Mouse (Mus musculus) limb, embryonic 13.5 days (tissue): Measurements from ENCODE around the gene Slc6a15. TPM values are rescaled to one million over a fixed set of nuclear protein-coding genes. Genes with fewer than 3 reads are reported as not detected.
A peak's percentile ranks its signal among the peaks of the same experiment; 100 is the strongest.

ENCODE experiments used
- ATAC-seq: fragments of 200-750 bp; cut with Nextera tagmentation; 2 replicates; pipeline ENCODE4 v1.8.0; 2017; ENCODE audit warnings: low read depth, moderate number of reproducible peaks, moderate TSS enrichment; ENCODE audit not compliant: low FRiP score
- H3K27ac ChIP-seq: fragments of 300-500 bp; sonication (generic); 2 replicates; pipeline ENCODE4 v1.5.1; 2015; ENCODE audit warnings: inconsistent platforms, mild to moderate bottlenecking, moderate library complexity
- H3K27me3 ChIP-seq: fragments of 300-500 bp; sonication (generic); 2 replicates; pipeline ENCODE4 v1.6.1; 2015; ENCODE audit warnings: mild to moderate bottlenecking, inconsistent platforms
- H3K36me3 ChIP-seq: fragments of 300-500 bp; sonication (generic); 2 replicates; pipeline ENCODE4 v1.6.1; 2015; ENCODE audit warnings: inconsistent platforms, mild to moderate bottlenecking, moderate library complexity
- H3K4me1 ChIP-seq: fragments of 300-500 bp; sonication (generic); 2 replicates; pipeline ENCODE4 v1.6.1; 2015; ENCODE audit warnings: inconsistent platforms
- H3K4me2 ChIP-seq: fragments of 300-500 bp; sonication (generic); replicated peaks from 2 replicates; pipeline ENCODE4 v1.6.1; 2015; ENCODE audit warnings: inconsistent platforms, mild to moderate bottlenecking, moderate library complexity
- H3K4me3 ChIP-seq: fragments of 300-500 bp; sonication (generic); 2 replicates; pipeline ENCODE4 v1.5.1; 2015; ENCODE audit warnings: moderate library complexity, mild to moderate bottlenecking, inconsistent platforms
- H3K9ac ChIP-seq: fragments of 300-500 bp; sonication (generic); 2 replicates; pipeline ENCODE4 v1.6.1; 2015; ENCODE audit warnings: mild to moderate bottlenecking, inconsistent platforms
- H3K9me3 ChIP-seq: fragments of 300-500 bp; sonication (generic); 2 replicates; pipeline ENCODE4 v1.6.1; 2016; ENCODE audit warnings: inconsistent platforms
- WGBS: fragments of 180-500 bp; shearing (Covaris S2); methylation state at CpG from one replicate; pipeline ENCODE4 v1.1.7; 2015; 5-methylcytosine and 5-hydroxymethylcytosine counted together
- polyA plus RNA-seq: library from polyadenylated mRNA; unstranded; fragments of >200 nt; fragmentation: Nextera tagmentation; extraction: Ambion mirVana; gene quantifications from 2 replicates; pipeline ENCODE4 v1.2.1, GENCODE M21; 2015

The Slc6a15 gene
- polyA plus RNA-seq: 2.0 and 2.8 TPM in 2 replicates

DNA sequence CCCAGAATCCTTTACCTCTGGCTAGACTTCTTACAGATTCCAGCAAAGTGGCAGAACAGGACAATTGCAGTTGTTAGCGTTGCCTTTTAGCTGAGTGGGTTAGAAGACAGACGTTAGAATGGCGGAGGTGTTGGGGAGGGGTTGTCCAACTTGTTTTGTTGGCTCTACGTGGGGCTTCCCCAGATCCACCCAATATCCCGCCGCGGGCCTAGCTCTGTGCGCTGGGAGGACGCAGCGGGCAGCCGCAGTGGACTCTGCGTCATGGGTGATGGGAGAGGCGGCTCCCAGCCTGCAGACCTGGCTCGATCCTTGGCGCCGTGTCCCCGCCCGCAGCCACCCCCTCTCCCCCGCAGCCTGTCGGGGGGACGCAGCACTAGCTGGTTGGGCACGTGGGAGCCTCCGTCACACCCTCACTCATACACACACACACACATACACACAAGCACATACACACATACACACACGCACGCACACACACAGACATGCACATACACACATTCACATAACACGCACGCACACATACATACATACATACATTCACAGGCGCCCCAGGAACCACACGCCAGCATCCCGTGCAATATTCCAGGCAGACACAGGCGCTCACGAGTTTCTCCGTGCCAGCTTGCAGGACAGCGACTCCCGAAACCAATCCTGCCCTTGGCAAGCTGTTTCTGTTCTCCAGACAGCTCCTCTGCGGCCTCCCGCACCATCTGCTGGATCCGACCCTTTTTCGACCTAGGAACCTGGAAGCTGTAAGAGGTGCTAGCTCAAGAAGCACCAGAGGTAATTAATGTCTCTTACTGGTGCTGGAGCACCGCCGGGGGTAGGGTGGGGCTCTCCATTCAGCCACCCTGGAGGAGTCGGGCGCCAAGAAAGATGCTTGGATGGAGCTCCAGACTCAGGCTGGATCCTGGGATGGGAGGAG is at the start of gene Slc6a15:
Gene Slc6a15 (plus strand): TSS at position 413 of the 925 bp plus-strand sequence.
- H3K4me3 ChIP-seq: peak within 1 kb of the TSS; percentile 55
- ATAC-seq: peak; percentile 78
- H3K9ac ChIP-seq: peak within 1 kb of the TSS; percentile 63
- no peaks in the 10 kb centered on the region for H3K36me3 ChIP-seq
- peaks cover 14% of the 10 kb centered on the region; the same call in 1 of the 2 replicates for H3K4me1 ChIP-seq
- H3K27me3 ChIP-seq: peaks cover 18% of the 10 kb centered on the region
- no peaks in the 10 kb centered on the region for H3K9me3 ChIP-seq
- H3K27ac ChIP-seq: no peak within 1 kb of the TSS
- H3K4me2 ChIP-seq: peak within 1 kb of the TSS; percentile 99
- WGBS: under 1% methylated on average over 43 of the region's 43 CpGs

DNA sequence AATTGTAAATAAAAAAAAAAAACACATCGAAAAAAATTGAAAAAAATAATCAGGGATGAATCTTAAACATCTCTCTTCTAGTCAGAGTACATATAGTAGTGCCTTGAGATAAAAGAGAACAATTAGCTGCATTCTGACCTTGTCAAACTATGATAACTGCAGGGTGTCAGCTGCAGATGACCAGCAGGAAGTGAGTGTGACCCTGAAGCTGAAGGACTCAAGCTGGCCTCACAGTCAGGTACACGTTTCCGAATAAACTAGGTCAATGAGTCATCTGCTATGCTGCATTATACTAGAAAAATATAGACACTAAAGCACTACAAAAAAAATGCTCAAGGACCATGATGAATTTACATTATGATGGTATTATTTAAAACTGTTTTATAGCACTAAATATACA is 45.6 kb upstream of the Slc6a15 start:
- H3K27me3 ChIP-seq: no peaks in the 10 kb centered on the region
- H3K27ac ChIP-seq: no peak overlapping the region
- WGBS: 86% methylated on average over 3 of the region's 3 CpGs
- H3K4me1 ChIP-seq: no peaks in the 10 kb centered on the region
- no peak overlapping the region for H3K4me2 ChIP-seq
- no peak overlapping the region for H3K9ac ChIP-seq
- H3K4me3 ChIP-seq: no peak overlapping the region
- no peak for ATAC-seq
- no peaks in the 10 kb centered on the region for H3K36me3 ChIP-seq
- H3K9me3 ChIP-seq: no peaks in the 10 kb centered on the region

DNA sequence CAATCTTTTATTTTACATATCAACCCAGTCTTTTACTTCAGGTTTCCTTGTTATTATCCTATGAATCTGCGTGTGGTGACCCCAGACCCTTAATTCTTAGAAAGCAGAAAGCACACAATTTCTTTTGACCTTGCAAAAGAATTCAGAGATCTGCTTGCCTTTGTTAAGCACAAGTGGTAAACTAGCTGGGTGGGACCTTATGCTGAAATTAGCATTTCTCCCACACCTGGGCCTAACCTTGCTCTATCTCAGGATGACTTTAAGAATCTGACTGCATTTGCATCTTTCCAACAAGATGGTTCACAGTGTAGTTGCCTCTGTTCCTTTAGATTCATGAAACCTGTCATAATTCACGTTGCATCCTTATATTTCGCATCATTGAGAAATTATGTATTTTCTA is 44.2 kb upstream of the Slc6a15 start:
- Histone ChIP-seq H3K27ac (no peak overlapping the region), H3K27me3 (no peaks in the 10 kb centered on the region), H3K36me3 (no peaks in the 10 kb centered on the region), H3K4me1 (no peaks in the 10 kb centered on the region), H3K9ac (no peak overlapping the region), H3K9me3 (no peaks in the 10 kb centered on the region), H3K4me2 (no peak overlapping the region), H3K4me3 (no peak overlapping the region)
- no peak for ATAC-seq
- WGBS: 88% methylated on average over 3 of the region's 3 CpGs

DNA sequence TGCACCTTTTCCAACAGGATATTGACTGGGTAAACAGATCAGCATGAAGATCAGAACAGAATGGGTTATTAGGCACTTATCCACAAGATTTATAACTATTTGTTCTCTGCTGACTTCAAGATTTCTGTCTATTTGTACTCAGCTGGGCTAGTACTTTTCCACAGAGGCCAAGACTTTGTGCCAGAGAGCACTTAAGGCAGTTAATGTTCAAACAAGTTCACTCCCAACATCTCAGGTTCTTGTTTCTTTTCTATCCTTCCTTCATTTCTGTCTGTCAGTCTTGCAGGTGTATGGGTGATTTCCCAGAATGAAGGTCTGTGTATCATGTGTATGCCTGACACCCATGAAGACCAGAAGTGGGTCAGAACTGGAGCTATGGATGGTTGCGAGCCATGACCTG is 33.3 kb upstream of the Slc6a15 start:
- Histone ChIP-seq H3K9ac (no peak overlapping the region), H3K4me2 (no peak overlapping the region), H3K4me3 (no peak overlapping the region), H3K27me3 (no peaks in the 10 kb centered on the region), H3K36me3 (no peaks in the 10 kb centered on the region), H3K27ac (no peak overlapping the region), H3K9me3 (no peaks in the 10 kb centered on the region), H3K4me1 (no peaks in the 10 kb centered on the region)
- no peak for ATAC-seq
- WGBS: 85% methylated on average over 1 of the region's 1 CpGs

DNA sequence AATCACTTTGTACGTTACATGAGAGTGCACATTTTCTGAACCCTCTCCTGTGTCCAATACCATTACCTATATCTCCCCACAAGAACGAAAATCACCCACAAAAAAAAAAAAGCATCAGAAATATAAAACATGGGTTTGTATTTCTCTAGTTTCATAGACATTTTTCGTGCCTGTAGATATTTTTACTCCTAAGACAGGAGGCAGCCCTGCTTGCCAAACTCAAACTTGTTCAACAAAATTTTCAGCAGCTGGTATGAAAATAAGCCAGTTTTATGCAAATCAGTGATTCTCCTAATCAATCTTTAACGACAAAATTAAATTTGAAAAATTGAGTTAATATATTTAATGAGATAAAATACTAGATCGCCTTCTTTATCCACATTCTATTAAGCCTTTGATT is 27.7 kb upstream of the Slc6a15 start:
- Histone ChIP-seq H3K9me3 (no peaks in the 10 kb centered on the region), H3K4me1 (no peaks in the 10 kb centered on the region), H3K27ac (no peak overlapping the region), H3K36me3 (no peaks in the 10 kb centered on the region), H3K4me3 (no peak overlapping the region), H3K9ac (no peak overlapping the region), H3K4me2 (no peak overlapping the region), H3K27me3 (no peaks in the 10 kb centered on the region)
- 81% methylated on average over 5 of the region's 5 CpGs for WGBS
- ATAC-seq: no peak

DNA sequence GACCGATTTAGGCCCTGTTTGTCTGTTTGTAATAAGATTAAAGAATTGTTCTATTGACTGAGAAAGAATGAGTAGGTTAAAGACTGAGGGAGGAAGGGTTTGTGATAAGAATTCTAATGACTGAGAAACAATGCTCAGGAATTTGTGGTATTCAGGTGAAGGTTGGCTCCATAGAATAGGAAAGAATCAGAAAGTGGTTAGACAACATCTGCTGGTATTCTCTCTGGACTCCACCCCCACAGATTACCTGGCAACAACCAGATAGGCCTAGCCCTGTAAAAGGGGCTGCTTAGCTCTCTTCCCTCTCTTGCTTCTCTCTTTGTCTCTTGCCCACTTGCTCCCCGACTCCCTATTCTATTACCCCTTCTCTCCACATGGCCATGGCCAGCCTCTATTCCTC is 20.8 kb upstream of the Slc6a15 start:
- Histone ChIP-seq H3K4me1 (no peaks in the 10 kb centered on the region), H3K27ac (no peak overlapping the region), H3K36me3 (no peaks in the 10 kb centered on the region), H3K27me3 (no peaks in the 10 kb centered on the region), H3K9me3 (no peaks in the 10 kb centered on the region), H3K4me3 (no peak overlapping the region), H3K9ac (no peak overlapping the region), H3K4me2 (no peak overlapping the region)
- WGBS: 78% methylated on average over 2 of the region's 2 CpGs
- no peak for ATAC-seq

DNA sequence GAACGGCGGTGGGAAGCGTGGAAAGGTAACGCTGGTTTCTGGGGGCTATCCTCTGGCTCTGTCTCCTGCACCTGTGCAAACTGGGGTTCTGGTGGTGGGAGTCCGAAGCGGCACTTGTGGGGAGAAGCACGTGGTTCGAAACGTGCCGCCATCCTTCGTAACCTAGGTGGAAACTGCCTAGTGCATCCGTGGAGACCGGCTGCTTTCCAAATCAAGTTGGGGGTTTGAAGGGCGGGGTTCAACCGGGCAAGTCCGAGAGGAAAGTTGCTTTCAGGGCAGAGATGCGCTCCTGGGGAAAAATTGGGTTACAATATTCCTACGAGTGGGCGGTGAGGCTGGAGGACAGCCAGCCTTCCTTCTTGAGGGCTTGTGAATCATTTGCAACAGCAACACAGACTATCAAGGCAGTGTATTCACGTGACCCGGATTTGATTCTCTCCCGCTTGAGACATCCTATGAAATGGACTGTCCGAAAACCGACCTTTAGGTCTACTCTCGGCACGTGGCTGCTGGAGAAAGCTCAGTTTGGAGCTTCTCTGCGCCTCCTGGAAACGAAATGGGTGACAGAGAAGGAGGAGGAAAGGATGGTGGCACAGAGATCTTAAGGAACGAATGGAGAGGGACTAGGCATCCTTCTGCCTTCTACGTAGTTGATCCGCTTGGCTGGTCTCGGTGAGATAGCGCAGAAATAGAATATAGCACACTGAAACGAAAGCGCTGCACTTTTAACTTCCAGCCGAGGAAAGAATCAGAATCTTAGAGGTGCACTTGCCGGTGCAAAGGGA is 905 bp downstream of the Slc6a15 start:
- H3K4me3 ChIP-seq: peak overlapping the region; percentile 55
- no peak overlapping the region for H3K27ac ChIP-seq
- ATAC-seq: peak; percentile 30
- H3K4me2 ChIP-seq: peak overlapping the region; percentile 99
- H3K4me1 ChIP-seq: peaks cover 14% of the 10 kb centered on the region; the same call in 1 of the 2 replicates
- peaks cover 18% of the 10 kb centered on the region for H3K27me3 ChIP-seq
- H3K9ac ChIP-seq: peak overlapping the region; percentile 63
- no peaks in the 10 kb centered on the region for H3K36me3 ChIP-seq
- WGBS: under 1% methylated on average over 37 of the region's 37 CpGs
- no peaks in the 10 kb centered on the region for H3K9me3 ChIP-seq

DNA sequence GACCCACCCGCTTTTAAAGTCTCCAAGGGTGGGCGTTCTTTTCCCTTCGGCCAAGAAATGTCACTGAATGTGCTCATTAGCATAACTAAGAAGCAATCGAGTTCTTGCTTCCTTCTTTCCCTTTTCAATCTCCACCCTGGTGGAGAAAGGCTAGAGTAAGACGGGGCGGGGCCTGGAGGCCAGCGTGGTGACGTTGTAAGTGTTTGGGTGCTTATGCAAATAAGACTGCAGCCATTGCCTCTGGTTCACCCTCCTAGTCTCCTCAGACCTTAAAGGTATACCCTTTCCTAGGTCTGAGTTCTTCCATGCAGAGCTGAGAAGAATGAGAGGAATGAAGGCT is 1.5 kb downstream of the Slc6a15 start:
- Histone ChIP-seq H3K9me3 (no peaks in the 10 kb centered on the region), H3K27ac (no peak overlapping the region), H3K4me3 (peak overlapping the region; percentile 55), H3K4me1 (peaks cover 14% of the 10 kb centered on the region; the same call in 1 of the 2 replicates), H3K27me3 (peaks cover 18% of the 10 kb centered on the region), H3K4me2 (peak overlapping the region; percentile 99), H3K9ac (peak overlapping the region; percentile 63), H3K36me3 (no peaks in the 10 kb centered on the region)
- 0% methylated on average over 8 of the region's 8 CpGs for WGBS
- ATAC-seq: peak; percentile 92

DNA sequence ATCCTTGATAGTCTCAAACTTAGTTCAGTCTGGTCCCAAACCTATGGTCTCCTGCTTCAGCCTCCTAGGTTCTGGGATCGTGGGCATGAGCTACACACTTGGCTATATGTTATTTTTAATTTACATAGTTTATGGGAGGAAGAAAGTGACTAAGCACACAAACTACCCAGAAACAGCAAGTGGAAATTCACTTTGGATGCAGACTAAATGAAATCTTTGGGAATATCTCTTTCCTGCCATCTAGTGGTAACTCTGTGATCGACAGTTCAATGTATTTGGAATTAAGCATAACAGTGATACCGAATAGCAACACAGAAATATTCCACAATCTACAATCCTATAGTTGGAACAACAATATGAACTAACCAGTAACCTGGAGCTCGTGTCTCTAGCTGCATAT is 34.6 kb downstream of the Slc6a15 start:
- H3K27ac ChIP-seq: no peak overlapping the region
- WGBS: 25% methylated on average over 4 of the region's 4 CpGs
- no peak overlapping the region for H3K9ac ChIP-seq
- no peak for ATAC-seq
- no peaks in the 10 kb centered on the region for H3K36me3 ChIP-seq
- H3K9me3 ChIP-seq: no peaks in the 10 kb centered on the region
- H3K4me1 ChIP-seq: no peaks in the 10 kb centered on the region
- no peaks in the 10 kb centered on the region for H3K27me3 ChIP-seq
- no peak overlapping the region for H3K4me3 ChIP-seq
- H3K4me2 ChIP-seq: no peak overlapping the region

DNA sequence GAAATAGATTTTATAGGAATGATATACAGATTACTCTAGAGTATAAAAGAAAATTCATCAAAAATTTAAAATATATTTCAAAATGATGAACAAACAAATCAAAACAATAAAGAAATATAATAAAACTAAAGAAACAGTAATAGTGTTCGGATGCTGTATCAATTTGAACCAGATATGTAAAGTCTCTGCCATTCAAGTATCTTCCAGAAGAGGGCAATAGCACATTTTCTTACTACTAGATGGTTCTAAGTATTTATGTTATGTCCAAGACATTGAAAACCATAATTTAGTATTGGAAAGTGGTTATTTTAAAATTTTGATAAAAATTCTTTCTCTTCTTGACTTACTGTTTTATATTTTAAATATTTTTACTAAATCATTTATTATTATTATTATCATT is 60.1 kb downstream of the Slc6a15 start:
- WGBS: 72% methylated on average over 1 of the region's 1 CpGs
- Histone ChIP-seq H3K4me3 (no peak overlapping the region), H3K4me2 (no peak overlapping the region), H3K4me1 (no peaks in the 10 kb centered on the region), H3K36me3 (no peaks in the 10 kb centered on the region), H3K9me3 (no peaks in the 10 kb centered on the region), H3K9ac (no peak overlapping the region), H3K27ac (no peak overlapping the region), H3K27me3 (no peaks in the 10 kb centered on the region)
- ATAC-seq: no peak

DNA sequence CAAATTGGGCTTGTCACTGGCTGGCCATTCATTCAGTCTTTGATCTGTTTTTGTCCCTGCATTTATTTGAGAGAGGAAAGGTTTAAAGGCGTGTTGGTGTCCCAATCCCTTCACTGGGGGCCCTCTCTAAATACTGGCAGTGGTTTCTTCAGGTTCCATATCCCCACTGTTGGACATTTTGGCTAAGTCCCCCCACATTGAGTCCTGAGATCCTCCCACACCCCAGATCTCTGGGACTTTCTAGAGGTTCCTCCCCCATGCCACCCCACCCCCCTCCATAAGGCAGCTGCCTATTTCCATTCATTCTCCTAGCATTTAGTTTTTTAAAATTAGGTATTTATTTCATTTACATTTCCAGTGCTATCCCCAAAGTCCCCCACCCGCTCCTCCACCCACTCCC is 75.0 kb downstream of the Slc6a15 start:
- 84% methylated on average over 2 of the region's 2 CpGs for WGBS

DNA sequence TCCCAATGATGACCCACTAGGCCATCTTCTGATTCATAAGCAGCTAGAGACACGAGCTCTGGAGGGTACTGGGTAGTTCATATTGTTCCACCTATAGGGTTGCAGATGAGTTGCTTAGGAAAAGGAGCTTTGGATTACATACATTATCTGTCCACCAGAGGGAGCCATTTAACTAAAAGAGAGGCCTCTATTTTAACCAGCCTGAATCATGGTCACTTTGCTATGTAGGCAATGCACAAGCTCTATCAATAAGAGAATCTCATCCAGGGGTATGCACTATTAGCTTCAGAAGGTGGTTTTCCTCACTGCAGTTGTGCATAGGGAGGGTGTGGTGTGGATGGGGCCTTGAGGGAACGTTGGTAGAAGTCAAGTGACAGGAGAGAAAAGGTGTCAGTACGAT is 75.5 kb downstream of the Slc6a15 start:
- H3K36me3 ChIP-seq: no peaks in the 10 kb centered on the region
- no peak overlapping the region for H3K27ac ChIP-seq
- 34% methylated on average over 3 of the region's 3 CpGs for WGBS
- no peak overlapping the region for H3K4me3 ChIP-seq
- peaks cover 6% of the 10 kb centered on the region for H3K4me1 ChIP-seq
- ATAC-seq: peak; percentile 77
- no peak overlapping the region for H3K4me2 ChIP-seq
- H3K9ac ChIP-seq: no peak overlapping the region
- no peaks in the 10 kb centered on the region for H3K27me3 ChIP-seq
- H3K9me3 ChIP-seq: no peaks in the 10 kb centered on the region

More for the DNA sequence above, 75.0 kb downstream of the Slc6a15 start:
- Histone ChIP-seq H3K36me3 (no peaks in the 10 kb centered on the region), H3K4me3 (no peak overlapping the region), H3K27ac (no peak overlapping the region), H3K9ac (no peak overlapping the region), H3K4me1 (peaks cover 6% of the 10 kb centered on the region), H3K4me2 (no peak overlapping the region), H3K9me3 (no peaks in the 10 kb centered on the region), H3K27me3 (no peaks in the 10 kb centered on the region)
- 0 out of 2 replicates have a peak, but pooled peaks have one; percentile 32 for ATAC-seq
